Mouse (Mus musculus): Measurements from ENCODE around the gene Runx2. TPM values are rescaled to one million over a fixed set of nuclear protein-coding genes. Genes with fewer than 3 reads are reported as not detected.

The Runx2 gene
- polyA plus RNA-seq, 1 experiment from 2014 or later: 0.55 TPM

DNA sequence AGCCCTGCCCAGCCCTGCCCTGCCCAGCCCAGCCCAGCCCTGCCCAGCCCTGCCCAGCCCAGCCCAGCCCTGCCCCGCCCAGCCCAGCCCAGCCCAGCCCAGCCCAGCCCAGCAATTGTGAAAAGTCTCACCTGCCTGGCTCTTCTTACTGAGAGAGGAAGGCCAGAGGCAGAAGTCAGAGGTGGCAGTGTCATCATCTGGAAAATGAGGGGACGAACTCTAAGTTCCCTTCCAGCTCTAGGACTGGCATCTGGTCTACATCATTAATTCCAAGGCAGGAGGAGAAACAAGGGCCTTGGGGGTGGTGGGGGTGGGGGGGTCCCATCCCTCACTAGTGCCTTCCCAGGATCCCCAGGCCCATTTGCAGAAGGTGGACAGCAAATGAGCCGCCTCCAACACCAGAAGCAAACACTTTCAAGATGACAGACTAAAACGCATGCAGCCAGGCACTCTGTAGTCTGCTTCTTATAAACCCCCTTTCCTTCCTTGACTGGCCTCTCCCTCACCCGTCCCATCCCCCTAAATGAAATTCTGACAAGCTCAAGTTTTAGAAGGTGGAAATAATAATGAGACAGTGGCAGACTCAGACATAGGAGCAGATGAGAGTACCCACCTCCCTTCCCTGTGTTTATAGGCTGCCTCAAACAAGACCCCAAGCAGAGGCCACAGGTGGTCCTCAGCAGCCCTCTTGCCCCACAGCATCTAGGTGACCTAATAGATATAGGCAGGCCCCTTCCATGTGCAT lies 204.5 kb downstream of the Runx2 start:
- ATAC-seq (ENCODE audit: low FRiP score, low TSS enrichment): no peak
- no peaks in the 10 kb centered on the region for H3K27me3 ChIP-seq (ENCODE audit: control insufficient read depth, insufficient read depth, low read length)
- no peak for DNase-seq
- H3K36me3 ChIP-seq (ENCODE audit: control insufficient read depth, insufficient read depth, low read length): no peaks in the 10 kb centered on the region
- H3K9me3 ChIP-seq (ENCODE audit: control insufficient read depth, low read length): no peaks in the 10 kb centered on the region
- H3K4me3 ChIP-seq (replicated peaks; ENCODE audit: low read depth, low read length): no peak overlapping the region
- 83% methylated on average over 5 of the region's 5 CpGs for WGBS
- H3K4me2 ChIP-seq (ENCODE audit: low read length): no peak overlapping the region
- no peak overlapping the region for H3K27ac ChIP-seq (replicated peaks; ENCODE audit: low read depth, low read length)
- H3K9ac ChIP-seq (replicated peaks; ENCODE audit: low read length): no peak overlapping the region
- H3K4me1 ChIP-seq (ENCODE audit: control insufficient read depth, insufficient read depth, low read length): no peaks in the 10 kb centered on the region; the same call in 1 of the 2 replicates

DNA sequence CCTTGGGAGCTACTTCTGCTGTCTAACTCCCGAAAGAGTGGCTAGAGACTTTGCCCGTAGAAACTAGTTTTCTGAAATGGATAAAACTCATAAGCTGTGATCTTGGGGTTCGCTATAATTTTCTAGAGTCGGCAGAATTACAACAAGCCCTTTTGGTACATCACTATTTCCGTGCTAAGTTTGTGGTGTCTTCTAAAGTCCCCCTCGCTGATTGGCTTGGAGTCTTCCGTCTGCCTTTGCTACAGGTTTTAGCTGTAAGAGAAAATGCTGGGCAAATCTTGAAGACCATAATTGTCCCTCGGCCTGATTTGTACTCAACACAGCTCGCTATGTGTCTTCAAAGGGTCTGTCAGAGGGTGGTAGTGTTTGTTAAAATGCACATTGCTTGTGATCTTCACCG lies 205.2 kb downstream of the Runx2 start:
- Histone ChIP-seq H3K36me3 (ENCODE audit: control insufficient read depth, insufficient read depth, low read length) (no peaks in the 10 kb centered on the region), H3K9ac (replicated peaks; ENCODE audit: low read length) (no peak overlapping the region), H3K27me3 (ENCODE audit: control insufficient read depth, insufficient read depth, low read length) (no peaks in the 10 kb centered on the region), H3K4me2 (ENCODE audit: low read length) (no peak overlapping the region), H3K27ac (replicated peaks; ENCODE audit: low read depth, low read length) (no peak overlapping the region), H3K4me1 (ENCODE audit: control insufficient read depth, insufficient read depth, low read length) (no peaks in the 10 kb centered on the region; the same call in 1 of the 2 replicates), H3K9me3 (ENCODE audit: control insufficient read depth, low read length) (no peaks in the 10 kb centered on the region), H3K4me3 (replicated peaks; ENCODE audit: low read depth, low read length) (no peak overlapping the region)
- DNase-seq (no peak), ATAC-seq (ENCODE audit: low FRiP score, low TSS enrichment) (no peak)
- 85% methylated on average over 10 of the region's 10 CpGs for WGBS

DNA sequence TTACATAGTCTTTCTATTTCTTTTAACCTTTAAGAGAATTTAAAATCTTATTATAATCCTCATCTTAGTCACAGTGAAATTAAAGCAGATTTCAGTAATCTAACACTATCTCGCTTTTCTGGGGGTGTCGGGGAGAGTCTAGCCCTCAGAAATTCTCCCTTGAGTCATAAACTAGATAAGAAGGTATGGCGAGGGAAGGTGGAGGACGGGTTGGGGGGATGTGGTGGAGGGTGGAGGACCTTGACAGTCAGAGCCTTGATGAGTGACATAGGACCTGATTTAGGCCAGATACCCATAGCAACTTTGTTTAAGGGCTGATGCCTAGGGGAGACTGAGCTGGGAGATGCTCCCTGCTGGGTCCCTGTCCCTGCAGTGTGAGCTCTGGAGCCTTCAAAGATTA lies 205.7 kb downstream of the Runx2 start:
- H3K27me3 ChIP-seq (ENCODE audit: control insufficient read depth, insufficient read depth, low read length): no peaks in the 10 kb centered on the region
- no peaks in the 10 kb centered on the region for H3K36me3 ChIP-seq (ENCODE audit: control insufficient read depth, insufficient read depth, low read length)
- no peak overlapping the region for H3K4me2 ChIP-seq (ENCODE audit: low read length)
- no peak overlapping the region for H3K27ac ChIP-seq (replicated peaks; ENCODE audit: low read depth, low read length)
- ATAC-seq (ENCODE audit: low FRiP score, low TSS enrichment) (no peak), DNase-seq (no peak)
- H3K9ac ChIP-seq (replicated peaks; ENCODE audit: low read length): no peak overlapping the region
- H3K9me3 ChIP-seq (ENCODE audit: control insufficient read depth, low read length): no peaks in the 10 kb centered on the region
- WGBS: 81% methylated on average over 4 of the region's 4 CpGs
- H3K4me3 ChIP-seq (replicated peaks; ENCODE audit: low read depth, low read length): no peak overlapping the region
- no peaks in the 10 kb centered on the region; the same call in 1 of the 2 replicates for H3K4me1 ChIP-seq (ENCODE audit: control insufficient read depth, insufficient read depth, low read length)

DNA sequence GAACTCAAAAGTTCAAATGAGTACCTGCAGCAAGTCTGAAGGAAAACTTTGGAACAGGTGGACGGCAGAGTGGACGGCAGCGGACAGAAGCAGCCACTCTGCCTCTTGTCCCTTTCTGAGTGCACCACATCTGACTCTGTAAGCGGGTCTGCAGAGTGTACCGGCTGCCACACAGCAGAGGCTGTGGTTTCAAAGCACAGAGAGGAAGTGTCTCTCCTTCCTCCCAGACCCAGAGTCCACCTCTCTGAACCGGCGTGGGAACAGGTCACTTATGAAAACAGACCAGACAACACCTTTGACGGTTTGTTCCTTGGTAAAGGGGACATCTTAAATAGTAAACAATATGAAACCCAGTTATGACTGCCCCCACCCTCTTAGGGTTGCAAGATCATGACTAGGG lies 207.2 kb downstream of the Runx2 start:
- Histone ChIP-seq H3K9ac (replicated peaks; ENCODE audit: low read length) (no peak overlapping the region), H3K36me3 (ENCODE audit: control insufficient read depth, insufficient read depth, low read length) (no peaks in the 10 kb centered on the region), H3K4me1 (ENCODE audit: control insufficient read depth, insufficient read depth, low read length) (no peaks in the 10 kb centered on the region), H3K27me3 (ENCODE audit: control insufficient read depth, insufficient read depth, low read length) (no peaks in the 10 kb centered on the region), H3K4me2 (ENCODE audit: low read length) (no peak overlapping the region), H3K9me3 (ENCODE audit: control insufficient read depth, low read length) (no peaks in the 10 kb centered on the region), H3K4me3 (replicated peaks; ENCODE audit: low read depth, low read length) (no peak overlapping the region), H3K27ac (replicated peaks; ENCODE audit: low read depth, low read length) (no peak overlapping the region)
- ATAC-seq (ENCODE audit: low FRiP score, low TSS enrichment) (no peak), DNase-seq (no peak)
- 96% methylated on average over 8 of the region's 8 CpGs for WGBS

DNA sequence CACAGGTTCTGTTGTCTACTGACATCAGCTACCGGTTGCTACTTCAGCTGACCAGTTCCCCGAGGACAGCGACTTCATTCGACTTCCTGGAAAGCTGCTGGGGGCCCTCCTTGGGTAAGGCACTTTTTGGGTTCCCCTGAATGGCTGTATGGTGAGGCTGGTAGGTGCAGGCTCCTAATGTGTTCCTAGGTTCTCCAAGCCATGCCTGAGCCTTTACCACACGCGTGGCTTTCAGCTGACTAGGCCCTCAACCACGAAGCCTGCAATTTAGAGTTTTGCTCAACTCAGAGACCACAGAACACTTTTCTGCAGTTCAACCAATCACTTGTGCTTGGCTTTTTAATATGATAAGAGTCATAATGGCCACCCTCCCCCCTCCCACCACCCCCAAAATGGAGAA lies 208.4 kb downstream of the Runx2 start:
- no peak for DNase-seq
- no peak overlapping the region for H3K4me2 ChIP-seq (ENCODE audit: low read length)
- WGBS: 94% methylated on average over 7 of the region's 7 CpGs

DNA sequence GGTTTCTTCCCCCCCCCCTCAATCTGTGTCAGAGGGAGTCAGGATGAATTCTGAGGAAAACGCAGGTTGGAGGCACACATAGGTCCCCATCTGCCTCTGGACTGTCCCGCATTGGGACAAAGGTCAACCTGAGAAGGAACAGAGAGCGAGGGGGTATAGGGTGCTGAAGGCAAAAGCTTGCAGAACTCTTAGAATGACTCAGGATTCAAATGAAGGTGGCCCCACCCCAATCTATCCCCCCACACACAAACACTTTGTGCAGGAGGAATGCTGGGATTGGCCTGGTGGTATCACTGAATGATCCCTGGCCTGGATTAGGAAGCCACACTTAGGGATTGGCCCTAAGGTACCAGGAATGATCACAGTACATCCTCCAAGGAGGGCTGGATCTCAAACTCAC lies 208.8 kb downstream of the Runx2 start:
- Histone ChIP-seq H3K9me3 (ENCODE audit: control insufficient read depth, low read length) (no peaks in the 10 kb centered on the region), H3K36me3 (ENCODE audit: control insufficient read depth, insufficient read depth, low read length) (no peaks in the 10 kb centered on the region), H3K27me3 (ENCODE audit: control insufficient read depth, insufficient read depth, low read length) (no peaks in the 10 kb centered on the region), H3K4me3 (replicated peaks; ENCODE audit: low read depth, low read length) (no peak overlapping the region), H3K4me2 (ENCODE audit: low read length) (no peak overlapping the region), H3K4me1 (ENCODE audit: control insufficient read depth, insufficient read depth, low read length) (no peaks in the 10 kb centered on the region), H3K27ac (replicated peaks; ENCODE audit: low read depth, low read length) (no peak overlapping the region), H3K9ac (replicated peaks; ENCODE audit: low read length) (no peak overlapping the region)
- WGBS: 92% methylated on average over 3 of the region's 3 CpGs
- DNase-seq: no peak
- ATAC-seq (ENCODE audit: low FRiP score, low TSS enrichment): no peak

More for the DNA sequence above, 208.4 kb downstream of the Runx2 start:
- Histone ChIP-seq H3K4me3 (replicated peaks; ENCODE audit: low read depth, low read length) (no peak overlapping the region), H3K4me1 (ENCODE audit: control insufficient read depth, insufficient read depth, low read length) (no peaks in the 10 kb centered on the region), H3K27me3 (ENCODE audit: control insufficient read depth, insufficient read depth, low read length) (no peaks in the 10 kb centered on the region), H3K27ac (replicated peaks; ENCODE audit: low read depth, low read length) (no peak overlapping the region), H3K9ac (replicated peaks; ENCODE audit: low read length) (no peak overlapping the region), H3K9me3 (ENCODE audit: control insufficient read depth, low read length) (no peaks in the 10 kb centered on the region), H3K36me3 (ENCODE audit: control insufficient read depth, insufficient read depth, low read length) (no peaks in the 10 kb centered on the region)
- no peak for ATAC-seq (ENCODE audit: low FRiP score, low TSS enrichment)

DNA sequence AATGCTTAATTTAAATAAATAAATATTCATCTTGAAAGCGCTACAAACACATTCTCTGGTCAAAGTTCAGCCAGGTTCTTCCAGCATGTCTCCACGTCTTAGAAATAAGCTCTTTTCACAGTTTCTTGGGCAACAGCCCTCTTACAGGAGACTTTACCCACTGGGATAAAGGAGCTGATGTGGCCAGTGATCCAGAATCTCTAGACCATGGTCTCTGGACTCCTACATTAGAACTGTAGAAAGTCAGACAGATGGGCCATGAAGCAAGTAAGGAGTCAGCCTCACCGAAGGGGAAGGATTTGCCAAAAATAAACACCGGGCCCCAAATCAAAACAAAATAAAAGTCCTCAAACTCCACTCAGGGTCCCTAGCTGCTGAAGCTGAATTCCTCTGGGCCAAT lies 211.4 kb downstream of the Runx2 start:
- no peaks in the 10 kb centered on the region for H3K9me3 ChIP-seq (ENCODE audit: control insufficient read depth, low read length)
- 74% methylated on average over 4 of the region's 4 CpGs for WGBS

DNA sequence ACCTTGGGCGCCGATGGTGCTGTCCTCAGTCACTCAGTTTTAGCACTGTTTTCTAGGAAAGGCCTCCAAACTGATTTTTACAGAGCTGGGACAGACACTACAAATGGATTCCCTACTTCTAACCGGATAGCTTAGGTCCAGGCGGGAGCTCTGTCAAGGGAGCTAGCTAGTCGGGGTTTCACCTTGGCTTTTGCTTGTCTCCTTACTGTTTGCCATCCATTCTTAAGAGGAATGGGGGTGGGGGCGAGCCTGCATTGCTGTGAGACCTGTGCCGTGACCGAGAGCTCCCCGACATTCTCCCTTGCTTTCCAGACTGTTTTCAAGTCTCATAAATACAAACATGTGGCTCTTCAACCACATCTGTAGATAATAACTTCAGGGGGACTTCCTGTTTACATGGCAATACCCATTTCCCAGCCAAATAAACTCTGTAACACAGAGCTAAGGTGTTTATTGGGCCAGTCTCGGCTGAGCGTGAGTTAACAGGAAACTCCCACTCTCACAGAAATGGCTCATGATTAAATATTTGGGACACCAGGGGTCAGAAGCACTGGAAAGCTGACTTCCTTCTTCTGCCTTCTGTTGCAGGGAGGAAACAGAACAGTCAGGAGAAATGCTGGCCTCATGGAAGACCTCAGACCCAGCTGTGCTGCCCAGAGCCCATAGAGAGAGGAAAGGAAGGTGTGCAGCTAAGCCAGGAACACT lies 213.1 kb downstream of the Runx2 start:
- H3K4me3 ChIP-seq (replicated peaks; ENCODE audit: low read depth, low read length): no peak overlapping the region
- H3K4me2 ChIP-seq (ENCODE audit: low read length): no peak overlapping the region
- no peak overlapping the region for H3K27ac ChIP-seq (replicated peaks; ENCODE audit: low read depth, low read length)
- no peak for ATAC-seq (ENCODE audit: low FRiP score, low TSS enrichment)
- no peak overlapping the region for H3K9ac ChIP-seq (replicated peaks; ENCODE audit: low read length)
- WGBS: 88% methylated on average over 11 of the region's 11 CpGs
- no peaks in the 10 kb centered on the region for H3K36me3 ChIP-seq (ENCODE audit: control insufficient read depth, insufficient read depth, low read length)
- DNase-seq: no peak
- no peaks in the 10 kb centered on the region for H3K27me3 ChIP-seq (ENCODE audit: control insufficient read depth, insufficient read depth, low read length)
- H3K9me3 ChIP-seq (ENCODE audit: control insufficient read depth, low read length): no peaks in the 10 kb centered on the region
- H3K4me1 ChIP-seq (ENCODE audit: control insufficient read depth, insufficient read depth, low read length): no peaks in the 10 kb centered on the region

More for the DNA sequence above, 211.4 kb downstream of the Runx2 start:
- H3K4me2 ChIP-seq (ENCODE audit: low read length): no peak overlapping the region
- H3K36me3 ChIP-seq (ENCODE audit: control insufficient read depth, insufficient read depth, low read length): no peaks in the 10 kb centered on the region
- ATAC-seq (ENCODE audit: low FRiP score, low TSS enrichment): no peak
- H3K27me3 ChIP-seq (ENCODE audit: control insufficient read depth, insufficient read depth, low read length): no peaks in the 10 kb centered on the region
- no peak overlapping the region for H3K27ac ChIP-seq (replicated peaks; ENCODE audit: low read depth, low read length)
- no peak overlapping the region for H3K4me3 ChIP-seq (replicated peaks; ENCODE audit: low read depth, low read length)
- no peaks in the 10 kb centered on the region for H3K4me1 ChIP-seq (ENCODE audit: control insufficient read depth, insufficient read depth, low read length)
- no peak overlapping the region for H3K9ac ChIP-seq (replicated peaks; ENCODE audit: low read length)
- DNase-seq: no peak

DNA sequence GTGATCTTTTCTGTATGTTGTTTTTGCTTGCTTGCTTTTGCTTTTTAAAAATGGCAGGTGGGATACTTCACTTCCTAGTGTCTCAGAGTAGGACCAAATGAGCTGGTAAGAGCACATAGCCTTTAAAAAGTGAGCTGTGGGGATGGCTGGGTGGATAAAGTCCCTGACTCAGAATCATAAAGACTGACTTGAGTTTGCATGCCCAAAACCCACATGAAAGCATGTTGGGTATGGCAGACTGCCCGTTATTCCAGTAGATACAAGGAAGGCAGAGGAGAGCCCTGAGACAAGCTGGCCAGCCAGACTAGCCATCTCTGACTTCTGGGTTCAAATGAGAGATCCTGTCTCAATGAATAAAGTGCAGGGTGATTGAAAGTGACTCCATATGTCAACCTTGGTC lies 214.7 kb downstream of the Runx2 start:
- 85% methylated on average over 1 of the region's 1 CpGs for WGBS
- Histone ChIP-seq H3K9me3 (ENCODE audit: control insufficient read depth, low read length) (no peaks in the 10 kb centered on the region), H3K4me1 (ENCODE audit: control insufficient read depth, insufficient read depth, low read length) (no peaks in the 10 kb centered on the region), H3K27ac (replicated peaks; ENCODE audit: low read depth, low read length) (no peak overlapping the region), H3K9ac (replicated peaks; ENCODE audit: low read length) (no peak overlapping the region), H3K36me3 (ENCODE audit: control insufficient read depth, insufficient read depth, low read length) (no peaks in the 10 kb centered on the region), H3K27me3 (ENCODE audit: control insufficient read depth, insufficient read depth, low read length) (no peaks in the 10 kb centered on the region), H3K4me3 (replicated peaks; ENCODE audit: low read depth, low read length) (no peak overlapping the region), H3K4me2 (ENCODE audit: low read length) (no peak overlapping the region)
- ATAC-seq (ENCODE audit: low FRiP score, low TSS enrichment) (no peak), DNase-seq (no peak)

Data from midbrain, embryonic 14.5 days (tissue).